ENCODE assay signal across 9 mouse cellular contexts in genomic region chr13:21478759-21479670, GRCm38 (mm10). TPM values are rescaled to one million over a fixed set of nuclear protein-coding genes. Genes with fewer than 3 reads are reported as not detected.
A peak's percentile ranks its signal among the peaks of the same experiment; 100 is the strongest.
DNase-seq lines count a peak whose midpoint lies in the region; ATAC-seq and TF ChIP-seq lines count a peak whose summit lies in the region.
"Not testable (repeated sequence)": the region's sequence is repeated elsewhere in the genome, so short reads cannot be mapped to it uniquely, and the experiment has no call there.
"Had no signal": no experiment of that assay in that cellular context is flagged by ENCODE, and none has a peak within 500 bp of the region (broad histone marks: within the 10 kb centered on the region; RNA-seq: fewer than 3 reads in every experiment).

Gene Zkscan4 (plus strand): TSS chr13:21478907.
Gene Gm10065 (minus strand): TSS chr13:21479441.

- DNase-seq in cerebellum, adult 8-10 months, result peak; percentile 77
- peak; percentile 50 for DNase-seq in heart, postnatal 0 days (ENCODE audit: low spot score)
- peak; percentile 78 for DNase-seq in kidney, postnatal 14 days
- peak; percentile 30 for DNase-seq in liver
- DNase-seq in midbrain, embryonic 14.5 days, result peak; percentile 92
- not testable (repeated sequence) for DNase-seq in spleen, adult 2 months (ENCODE audit: low read depth in 1 of 2, low spot score in 2 of 2)

- peak within 1 kb of the TSS; percentile 59 for H3K4me2 ChIP-seq in forebrain, embryonic 16.5 days (ENCODE audit: low read length)
- H3K4me2 ChIP-seq in heart, postnatal 0 days (ENCODE audit: low read depth, low read length), result peak within 1 kb of the TSS; percentile 64
- peak within 1 kb of the TSS; percentile 62 for H3K4me2 ChIP-seq in midbrain, embryonic 14.5 days (ENCODE audit: low read length)

- not testable (repeated sequence) for H3K36me3 ChIP-seq in E14TG2a.4 (ENCODE audit: insufficient read depth, low read length); forebrain, embryonic 16.5 days (ENCODE audit: control insufficient read depth, insufficient read depth); heart, postnatal 0 days (replicated peaks; ENCODE audit: control insufficient read depth, insufficient read depth, low read length); midbrain, embryonic 14.5 days (ENCODE audit: control insufficient read depth, insufficient read depth, low read length); spleen, adult 2 months (ENCODE audit: control insufficient read depth, insufficient read depth, low read length)

- H3K4me1 ChIP-seq in E14TG2a.4 (replicated peaks; ENCODE audit: low read depth, low read length); heart, postnatal 0 days (ENCODE audit: control insufficient read depth, insufficient read depth); midbrain, embryonic 14.5 days (ENCODE audit: control insufficient read depth, insufficient read depth, low read length); spleen, adult 2 months (ENCODE audit: control insufficient read depth, insufficient read depth, insufficient read length): not testable (repeated sequence)
- H3K4me1 ChIP-seq in forebrain, embryonic 16.5 days (replicated peaks; ENCODE audit: control insufficient read depth, insufficient read depth, low read length), result peaks cover 12% of the 10 kb centered on the region

- not testable (repeated sequence) for TF ChIP-seq CTCF in E14TG2a.4 (conservative IDR thresholded peaks at IDR 0.05; ENCODE audit: low read length); spleen, adult 2 months (IDR thresholded peaks at IDR 0.05; ENCODE audit: extremely low read depth, insufficient read depth, insufficient read length, insufficient replicate concordance)
- peak; percentile 18; the same call in 1 of the 2 replicates for TF ChIP-seq CTCF in heart, postnatal 0 days (IDR thresholded peaks at IDR 0.05; ENCODE audit: low read depth)

- WGBS in forebrain, embryonic 16.5 days, result 2% methylated on average over 31 of the region's 31 CpGs
- 5% methylated on average over 31 of the region's 31 CpGs for WGBS in heart, postnatal 0 days
- WGBS in midbrain, embryonic 14.5 days, result 4% methylated on average over 31 of the region's 31 CpGs
- 6% methylated on average over 31 of the region's 31 CpGs for WGBS in spleen, adult 2 months

- TF ChIP-seq POLR2A in spleen, adult 2 months (IDR thresholded peaks at IDR 0.05; ENCODE audit: low read depth, low read length), result not testable (repeated sequence)

- H3K9ac ChIP-seq in forebrain, embryonic 16.5 days (replicated peaks; ENCODE audit: low read depth, low read length), result peak within 1 kb of the TSS; percentile 77
- H3K9ac ChIP-seq in heart, postnatal 0 days (replicated peaks; ENCODE audit: low read depth, low read length), result peak within 1 kb of the TSS; percentile 43
- peak within 1 kb of the TSS; percentile 51 for H3K9ac ChIP-seq in midbrain, embryonic 14.5 days (replicated peaks; ENCODE audit: low read length)

- H3K27ac ChIP-seq in forebrain, embryonic 16.5 days (ENCODE audit: low read length), result peak within 1 kb of the TSS; percentile 85
- H3K27ac ChIP-seq in heart, postnatal 0 days (ENCODE audit: low read depth), result peak within 1 kb of the TSS; percentile 78
- H3K27ac ChIP-seq in midbrain, embryonic 14.5 days (replicated peaks; ENCODE audit: low read depth, low read length), result peak within 1 kb of the TSS; percentile 68
- H3K27ac ChIP-seq in spleen, adult 2 months (ENCODE audit: insufficient read depth, low read length), result 0 out of 2 replicates have a peak within 1 kb of the TSS, but pooled peaks have one; percentile 5

- ATAC-seq in forebrain, embryonic 16.5 days, result peak; percentile 95
- ATAC-seq in heart, postnatal 0 days (ENCODE audit: insufficient read depth, low read depth), result peak; percentile 84
- ATAC-seq in midbrain, embryonic 14.5 days (ENCODE audit: low FRiP score, low TSS enrichment), result peak; percentile 88

- TF ChIP-seq EP300 in heart, postnatal 0 days (IDR thresholded peaks at IDR 0.05; ENCODE audit: low read depth), result not testable (repeated sequence)

- peaks cover 10% of the 10 kb centered on the region for H3K9me3 ChIP-seq in E14TG2a.4 (ENCODE audit: low read length)
- H3K9me3 ChIP-seq in forebrain, embryonic 16.5 days (ENCODE audit: control insufficient read depth, low read length); heart, postnatal 0 days (replicated peaks; ENCODE audit: control insufficient read depth, low read length); midbrain, embryonic 14.5 days (ENCODE audit: control insufficient read depth, low read length): not testable (repeated sequence)

- peaks cover 38% of the 10 kb centered on the region for H3K27me3 ChIP-seq in E14TG2a.4 (ENCODE audit: insufficient read depth, low read length)
- not testable (repeated sequence) for H3K27me3 ChIP-seq in forebrain, embryonic 16.5 days (replicated peaks; ENCODE audit: control insufficient read depth, insufficient read depth, low read length); heart, postnatal 0 days (ENCODE audit: control insufficient read depth, insufficient read depth, low read length); midbrain, embryonic 14.5 days (ENCODE audit: control insufficient read depth, insufficient read depth, low read length); spleen, adult 2 months (ENCODE audit: control insufficient read depth, insufficient read depth, low read length)

- H3K4me3 ChIP-seq in E14TG2a.4 (replicated peaks; ENCODE audit: low read length), result peak within 1 kb of the TSS; percentile 80
- H3K4me3 ChIP-seq in forebrain, embryonic 16.5 days (replicated peaks; ENCODE audit: low read length), result peak within 1 kb of the TSS; percentile 81
- H3K4me3 ChIP-seq in heart, postnatal 0 days (ENCODE audit: low read depth, low read length), result peak within 1 kb of the TSS; percentile 56
- peak within 1 kb of the TSS; percentile 53 for H3K4me3 ChIP-seq in midbrain, embryonic 14.5 days (replicated peaks; ENCODE audit: low read depth, low read length)
- H3K4me3 ChIP-seq in spleen, adult 2 months (ENCODE audit: extremely low read depth, insufficient read depth, insufficient read length), result peak within 1 kb of the TSS; percentile 48

RNA-seq across cellular contexts. Expression of gene Zkscan4, which starts in this region (rescaled TPM):
- polyA plus RNA-seq in forebrain, embryonic 16.5 days (2015; fragmentation: Nextera tagmentation; extraction: Ambion mirVana), result 10.1 and 10.7 TPM in 2 replicates
- total RNA-seq in heart, postnatal 0 days (2014; rRNA removed; ENCODE audit: low replicate concordance), result 0.70 and 1.7 TPM in 2 replicates
- polyA plus RNA-seq in heart, postnatal 0 days (2015; fragmentation: Nextera tagmentation; extraction: Ambion mirVana), result 1.9 and 2.0 TPM in 2 replicates
- polyA plus RNA-seq in midbrain, embryonic 14.5 days (2014; fragmentation: Nextera tagmentation; extraction: Ambion mirVana), result 8.8 and 9.7 TPM in 2 replicates
- polyA plus RNA-seq in spleen, adult 2 months (2012; rRNA removed), result 0.29 and 0.34 TPM in 2 replicates
- total RNA-seq: CH12.LX had no signal

RNA-seq across cellular contexts. Expression of gene Gm10065, which starts in this region (rescaled TPM):
- polyA plus RNA-seq in forebrain, embryonic 16.5 days (2015; fragmentation: Nextera tagmentation; extraction: Ambion mirVana), result not detected in 2 replicates
- not detected in 2 replicates for total RNA-seq in heart, postnatal 0 days (2014; rRNA removed; ENCODE audit: low replicate concordance)
- not detected in 2 replicates for polyA plus RNA-seq in heart, postnatal 0 days (2015; fragmentation: Nextera tagmentation; extraction: Ambion mirVana)
- polyA plus RNA-seq in midbrain, embryonic 14.5 days (2014; fragmentation: Nextera tagmentation; extraction: Ambion mirVana), result not detected in 2 replicates
- not detected in 2 replicates for polyA plus RNA-seq in spleen, adult 2 months (2012; rRNA removed)
- total RNA-seq: CH12.LX had no signal

Comparison
In these comparisons a context has a peak if more than half of its experiments do, and no peak if none do; other contexts are left out.
1. H3K27ac ChIP-seq: peak in every context shown above with its lines; median percentile 85 in forebrain, embryonic 16.5 days; 78 in heart, postnatal 0 days; 68 in midbrain, embryonic 14.5 days; 5 in spleen, adult 2 months.